Mouse (Mus musculus): ENCODE results near the gene Olfr901. TPM values are rescaled to one million over a fixed set of nuclear protein-coding genes. Genes with fewer than 3 reads are reported as not detected.
"Not testable (repeated sequence)": the region's sequence is repeated elsewhere in the genome, so short reads cannot be mapped to it uniquely, and the experiment has no call there.

Olfr901 gene
- not detected in 2 replicates for polyA plus RNA-seq (2014; fragmentation: Nextera tagmentation; extraction: Ambion mirVana)

DNA sequence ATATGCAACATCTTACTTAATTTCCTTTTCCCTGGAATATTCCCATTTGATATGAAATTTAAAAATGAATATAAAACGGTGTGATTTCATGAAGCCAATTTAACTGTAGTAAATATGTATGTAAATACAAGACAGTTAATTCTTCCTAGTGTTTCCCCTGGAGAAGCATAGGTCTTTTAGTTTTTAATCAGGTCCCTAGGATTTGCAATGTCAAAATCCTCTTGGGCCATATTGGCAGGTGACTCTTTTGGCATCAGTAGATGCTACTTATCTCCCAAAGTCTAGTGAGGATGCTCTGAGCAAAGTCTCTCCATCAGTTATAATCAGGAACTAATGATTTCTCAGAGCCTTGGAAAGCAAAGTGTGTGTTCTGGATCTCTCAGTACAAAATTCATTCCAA, at the start of gene Olfr901:
Gene Olfr901, plus strand, starts transcription at position 301 of the 400 bp plus-strand sequence.
- H3K4me2 ChIP-seq (ENCODE audit: low read length): no peak within 1 kb of the TSS
- no peaks in the 10 kb centered on the region for H3K27me3 ChIP-seq (replicated peaks; ENCODE audit: control insufficient read depth, insufficient read depth, low read length)
- H3K27ac ChIP-seq (ENCODE audit: low read depth, low read length): no peak within 1 kb of the TSS
- ATAC-seq: no peak
- DNase-seq (ENCODE audit: low spot score): no peak
- WGBS: 83% methylated on average over 1 of the region's 1 CpGs
- H3K4me1 ChIP-seq (ENCODE audit: control insufficient read depth, insufficient read depth, low read length): no peaks in the 10 kb centered on the region
- H3K36me3 ChIP-seq (ENCODE audit: control insufficient read depth, insufficient read depth, low read length): no peaks in the 10 kb centered on the region
- H3K9me3 ChIP-seq (replicated peaks; ENCODE audit: control insufficient read depth, low read length): no peaks in the 10 kb centered on the region
- H3K9ac ChIP-seq (ENCODE audit: low read length): no peak within 1 kb of the TSS
- no peak within 1 kb of the TSS for H3K4me3 ChIP-seq (ENCODE audit: low read depth, low read length)

DNA sequence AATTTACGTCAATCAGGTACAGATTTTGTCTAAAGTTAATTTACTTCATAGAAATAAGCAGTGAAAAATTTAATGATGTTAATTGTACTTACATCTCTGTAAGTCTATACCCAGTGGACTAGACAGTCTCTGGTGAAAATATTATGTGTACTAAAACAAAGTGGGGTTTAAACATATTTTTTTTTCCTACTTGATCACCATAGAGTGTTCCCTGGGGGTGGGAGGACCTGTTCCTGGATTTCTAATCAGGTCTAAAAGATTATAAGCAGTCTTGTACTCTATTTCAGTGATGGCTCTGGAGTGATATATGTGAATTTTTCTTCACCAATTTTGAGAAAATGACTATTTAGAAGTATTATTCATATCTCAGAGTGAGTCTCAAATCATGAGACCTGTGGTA, 27.9 kb upstream of the Olfr901 start, which contains the start of gene Olfr147:
Gene Olfr147, plus strand, starts transcription at position 301 of the 400 bp plus-strand sequence.
- Histone ChIP-seq H3K4me2 (ENCODE audit: low read length) (no peak within 1 kb of the TSS), H3K9ac (ENCODE audit: low read length) (no peak within 1 kb of the TSS), H3K9me3 (replicated peaks; ENCODE audit: control insufficient read depth, low read length) (no peaks in the 10 kb centered on the region), H3K4me3 (ENCODE audit: low read depth, low read length) (no peak within 1 kb of the TSS), H3K27me3 (replicated peaks; ENCODE audit: control insufficient read depth, insufficient read depth, low read length) (no peaks in the 10 kb centered on the region), H3K4me1 (ENCODE audit: control insufficient read depth, insufficient read depth, low read length) (no peaks in the 10 kb centered on the region), H3K27ac (ENCODE audit: low read depth, low read length) (no peak within 1 kb of the TSS), H3K36me3 (ENCODE audit: control insufficient read depth, insufficient read depth, low read length) (no peaks in the 10 kb centered on the region)
- ATAC-seq (no peak), DNase-seq (ENCODE audit: low spot score) (no peak)
- 89% methylated on average over 1 of the region's 1 CpGs for WGBS

DNA sequence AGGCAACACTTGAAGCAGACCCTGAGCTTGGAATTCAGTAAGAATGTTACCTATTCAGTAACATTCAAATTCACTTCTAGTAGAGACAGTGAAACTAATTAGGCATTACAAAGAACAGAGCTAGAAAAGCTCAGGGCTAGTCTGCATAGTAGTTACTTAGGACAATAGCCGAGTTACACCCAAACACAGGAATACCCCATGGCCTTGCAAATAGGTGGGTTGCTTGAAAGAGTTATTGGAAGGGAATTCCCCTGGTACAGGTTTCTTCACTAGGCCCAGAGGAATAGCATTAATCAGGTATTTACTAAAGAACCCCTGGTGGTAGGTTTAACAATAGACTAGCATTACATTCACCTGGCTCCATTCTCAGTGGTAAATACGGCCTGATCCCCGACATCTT, 21.8 kb upstream of the Olfr901 start:
- not testable (repeated sequence) for H3K36me3 ChIP-seq (ENCODE audit: control insufficient read depth, insufficient read depth, low read length); H3K9me3 ChIP-seq (replicated peaks; ENCODE audit: control insufficient read depth, low read length); DNase-seq (ENCODE audit: low spot score); H3K27ac ChIP-seq (ENCODE audit: low read depth, low read length); H3K9ac ChIP-seq (ENCODE audit: low read length); ATAC-seq; H3K4me2 ChIP-seq (ENCODE audit: low read length); H3K4me3 ChIP-seq (ENCODE audit: low read depth, low read length); H3K27me3 ChIP-seq (replicated peaks; ENCODE audit: control insufficient read depth, insufficient read depth, low read length); H3K4me1 ChIP-seq (ENCODE audit: control insufficient read depth, insufficient read depth, low read length)
- 87% methylated on average over 3 of the region's 3 CpGs for WGBS

DNA sequence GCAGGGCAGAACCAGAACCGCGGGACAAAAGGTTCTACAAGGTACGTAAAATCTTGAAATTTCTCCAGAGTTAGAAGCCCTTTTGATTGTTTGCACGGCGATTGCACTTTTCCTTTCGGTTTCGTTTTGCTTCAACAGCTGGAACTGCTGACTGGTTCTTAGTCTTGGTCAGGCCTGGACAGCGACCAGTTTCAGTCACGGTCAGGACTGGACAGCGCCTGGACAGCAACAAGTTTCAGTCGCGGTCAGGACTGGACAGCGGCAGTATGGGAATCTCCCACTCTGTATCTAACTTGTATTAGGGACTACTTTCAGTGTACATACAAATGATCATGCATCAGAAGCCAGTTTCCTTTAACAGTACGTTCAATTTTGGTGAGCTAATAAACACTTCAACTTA, 15.8 kb upstream of the Olfr901 start:
- not testable (repeated sequence) for H3K27me3 ChIP-seq (replicated peaks; ENCODE audit: control insufficient read depth, insufficient read depth, low read length); H3K4me3 ChIP-seq (ENCODE audit: low read depth, low read length); H3K9ac ChIP-seq (ENCODE audit: low read length); DNase-seq (ENCODE audit: low spot score); ATAC-seq; H3K36me3 ChIP-seq (ENCODE audit: control insufficient read depth, insufficient read depth, low read length); H3K4me2 ChIP-seq (ENCODE audit: low read length); H3K9me3 ChIP-seq (replicated peaks; ENCODE audit: control insufficient read depth, low read length); H3K27ac ChIP-seq (ENCODE audit: low read depth, low read length); H3K4me1 ChIP-seq (ENCODE audit: control insufficient read depth, insufficient read depth, low read length)
- 97% methylated on average over 14 of the region's 14 CpGs for WGBS

DNA sequence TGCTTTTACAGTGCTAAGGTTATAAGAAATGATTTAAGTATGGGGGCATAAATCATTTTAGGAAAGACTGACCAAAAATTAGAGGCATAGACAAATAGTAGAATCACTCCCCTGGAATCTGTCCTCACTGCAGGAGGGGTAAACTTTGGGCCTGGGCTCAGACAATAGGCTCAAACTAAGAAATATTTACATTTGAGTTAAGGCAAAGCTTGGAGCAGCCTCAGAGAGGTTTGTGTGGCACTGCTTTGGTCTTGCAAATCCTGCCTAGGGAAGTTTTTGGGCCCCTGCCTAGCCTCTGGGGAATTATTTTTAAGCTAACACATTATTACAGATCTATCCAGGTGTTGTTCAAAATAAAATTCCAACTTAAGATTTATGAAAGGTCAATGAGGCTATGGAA, 5.5 kb upstream of the Olfr901 start:
- Histone ChIP-seq H3K4me1 (ENCODE audit: control insufficient read depth, insufficient read depth, low read length) (no peaks in the 10 kb centered on the region), H3K9ac (ENCODE audit: low read length) (no peak overlapping the region), H3K27ac (ENCODE audit: low read depth, low read length) (no peak overlapping the region), H3K9me3 (replicated peaks; ENCODE audit: control insufficient read depth, low read length) (no peaks in the 10 kb centered on the region), H3K27me3 (replicated peaks; ENCODE audit: control insufficient read depth, insufficient read depth, low read length) (no peaks in the 10 kb centered on the region), H3K4me2 (ENCODE audit: low read length) (no peak overlapping the region), H3K4me3 (ENCODE audit: low read depth, low read length) (no peak overlapping the region), H3K36me3 (ENCODE audit: control insufficient read depth, insufficient read depth, low read length) (no peaks in the 10 kb centered on the region)
- DNase-seq (ENCODE audit: low spot score): no peak
- ATAC-seq: no peak

DNA sequence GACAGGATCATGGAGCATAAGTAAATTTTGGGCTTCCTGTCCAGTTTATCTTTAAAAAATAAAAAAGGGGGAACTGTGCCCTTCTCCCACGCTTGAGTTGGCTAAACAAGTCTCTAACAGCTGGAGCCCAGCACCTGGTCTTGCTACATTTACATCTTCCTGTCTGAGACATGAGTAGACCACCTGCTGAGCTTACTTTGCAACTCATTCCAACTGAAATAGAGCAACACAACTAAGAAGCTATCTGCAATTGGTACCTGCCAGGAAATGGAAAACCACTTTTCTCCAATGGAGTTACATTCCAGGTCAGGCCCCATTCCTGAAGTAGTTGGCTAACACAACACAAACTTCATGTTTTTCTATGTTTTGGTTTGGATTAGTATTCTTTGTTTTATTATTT, 2.2 kb upstream of the Olfr901 start:
- no peak overlapping the region for H3K4me2 ChIP-seq (ENCODE audit: low read length)
- H3K4me1 ChIP-seq (ENCODE audit: control insufficient read depth, insufficient read depth, low read length): no peaks in the 10 kb centered on the region
- DNase-seq (ENCODE audit: low spot score) (no peak), ATAC-seq (no peak)
- no peak overlapping the region for H3K9ac ChIP-seq (ENCODE audit: low read length)
- 46% methylated on average over 1 of the region's 1 CpGs for WGBS
- H3K27ac ChIP-seq (ENCODE audit: low read depth, low read length): no peak overlapping the region
- no peak overlapping the region for H3K4me3 ChIP-seq (ENCODE audit: low read depth, low read length)
- no peaks in the 10 kb centered on the region for H3K27me3 ChIP-seq (replicated peaks; ENCODE audit: control insufficient read depth, insufficient read depth, low read length)
- no peaks in the 10 kb centered on the region for H3K36me3 ChIP-seq (ENCODE audit: control insufficient read depth, insufficient read depth, low read length)
- H3K9me3 ChIP-seq (replicated peaks; ENCODE audit: control insufficient read depth, low read length): no peaks in the 10 kb centered on the region

DNA sequence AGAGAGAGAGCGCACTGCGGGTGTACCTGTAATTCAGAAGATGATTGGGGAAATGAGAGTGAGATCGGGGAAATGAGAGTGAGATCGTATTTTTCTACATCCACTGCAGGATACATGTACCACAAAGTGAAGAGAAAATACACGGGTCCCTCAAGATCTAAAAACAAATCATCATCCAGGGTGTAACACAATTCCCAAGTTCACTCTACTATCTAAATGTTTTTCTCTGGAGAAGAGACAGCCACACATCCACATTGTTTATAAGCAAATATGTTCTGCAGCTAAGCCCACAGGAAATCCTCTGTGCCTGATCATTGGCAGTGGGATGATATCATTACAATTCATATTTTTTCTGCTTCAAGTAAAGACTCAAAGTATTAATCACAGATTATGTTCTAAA, 18.1 kb downstream of the Olfr901 start, which contains the start of gene Olfr902:
Gene Olfr902, plus strand, starts transcription at position 301 of the 400 bp plus-strand sequence.
- WGBS: 98% methylated on average over 5 of the region's 5 CpGs
- no peaks in the 10 kb centered on the region for H3K9me3 ChIP-seq (replicated peaks; ENCODE audit: control insufficient read depth, low read length)
- no peaks in the 10 kb centered on the region for H3K4me1 ChIP-seq (ENCODE audit: control insufficient read depth, insufficient read depth, low read length)
- ATAC-seq (no peak), DNase-seq (ENCODE audit: low spot score) (no peak)
- H3K27ac ChIP-seq (ENCODE audit: low read depth, low read length): no peak within 1 kb of the TSS
- H3K4me3 ChIP-seq (ENCODE audit: low read depth, low read length): no peak within 1 kb of the TSS
- no peak within 1 kb of the TSS for H3K9ac ChIP-seq (ENCODE audit: low read length)
- no peaks in the 10 kb centered on the region for H3K27me3 ChIP-seq (replicated peaks; ENCODE audit: control insufficient read depth, insufficient read depth, low read length)
- H3K4me2 ChIP-seq (ENCODE audit: low read length): no peak within 1 kb of the TSS
- H3K36me3 ChIP-seq (ENCODE audit: control insufficient read depth, insufficient read depth, low read length): no peaks in the 10 kb centered on the region

DNA sequence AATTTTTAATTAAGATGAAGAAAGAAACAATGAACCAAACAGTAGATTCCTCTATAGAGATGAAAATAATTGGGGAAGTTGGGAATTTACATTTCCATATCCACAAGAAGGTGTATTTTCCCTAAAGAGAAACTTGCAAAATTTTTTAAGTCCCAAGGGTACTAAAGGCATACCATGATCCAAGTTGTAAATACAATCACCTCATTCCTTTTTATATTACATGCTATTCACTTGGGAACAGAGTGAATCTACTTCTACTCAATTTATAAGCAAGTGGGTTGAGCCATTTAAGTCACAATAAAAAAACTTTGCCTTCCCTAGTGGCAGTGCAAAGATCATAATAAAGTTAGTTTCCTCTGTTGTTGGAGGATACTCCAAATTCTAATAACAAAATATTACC, 33.6 kb downstream of the Olfr901 start, which contains the start of gene Olfr904:
Gene Olfr904, plus strand, starts transcription at position 301 of the 400 bp plus-strand sequence.
- Histone ChIP-seq H3K9ac (ENCODE audit: low read length) (no peak within 1 kb of the TSS), H3K27me3 (replicated peaks; ENCODE audit: control insufficient read depth, insufficient read depth, low read length) (no peaks in the 10 kb centered on the region), H3K9me3 (replicated peaks; ENCODE audit: control insufficient read depth, low read length) (no peaks in the 10 kb centered on the region), H3K4me3 (ENCODE audit: low read depth, low read length) (no peak within 1 kb of the TSS), H3K4me1 (ENCODE audit: control insufficient read depth, insufficient read depth, low read length) (no peaks in the 10 kb centered on the region), H3K4me2 (ENCODE audit: low read length) (no peak within 1 kb of the TSS), H3K36me3 (ENCODE audit: control insufficient read depth, insufficient read depth, low read length) (no peaks in the 10 kb centered on the region), H3K27ac (ENCODE audit: low read depth, low read length) (no peak within 1 kb of the TSS)
- no peak for DNase-seq (ENCODE audit: low spot score)
- ATAC-seq: no peak

DNA sequence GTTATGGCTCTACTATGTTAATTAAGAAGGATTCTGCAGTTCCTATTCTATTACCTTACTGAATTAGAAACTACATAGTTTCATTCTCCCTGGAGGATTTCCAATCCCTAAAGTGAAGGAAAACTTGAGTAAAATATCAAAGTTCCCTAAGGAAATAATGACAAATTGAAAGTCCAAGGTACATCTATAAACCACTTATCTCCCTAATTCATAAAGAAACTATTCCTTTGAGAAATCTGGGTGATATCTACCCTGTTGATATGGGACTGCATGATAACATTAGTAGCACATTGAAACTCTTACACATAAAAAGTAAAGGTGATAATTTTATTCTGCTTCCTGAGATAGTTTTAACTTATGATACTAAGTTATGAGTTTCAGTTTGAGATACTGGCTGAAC, 41.6 kb downstream of the Olfr901 start, which contains the start of gene Olfr905:
Gene Olfr905, plus strand, starts transcription at position 301 of the 400 bp plus-strand sequence.
- DNase-seq (ENCODE audit: low spot score) (no peak), ATAC-seq (no peak)
- no peak within 1 kb of the TSS for H3K27ac ChIP-seq (ENCODE audit: low read depth, low read length)
- no peaks in the 10 kb centered on the region for H3K36me3 ChIP-seq (ENCODE audit: control insufficient read depth, insufficient read depth, low read length)
- H3K4me3 ChIP-seq (ENCODE audit: low read depth, low read length): no peak within 1 kb of the TSS
- no peaks in the 10 kb centered on the region for H3K9me3 ChIP-seq (replicated peaks; ENCODE audit: control insufficient read depth, low read length)
- H3K9ac ChIP-seq (ENCODE audit: low read length): no peak within 1 kb of the TSS
- no peaks in the 10 kb centered on the region for H3K4me1 ChIP-seq (ENCODE audit: control insufficient read depth, insufficient read depth, low read length)
- no peaks in the 10 kb centered on the region for H3K27me3 ChIP-seq (replicated peaks; ENCODE audit: control insufficient read depth, insufficient read depth, low read length)
- H3K4me2 ChIP-seq (ENCODE audit: low read length): no peak within 1 kb of the TSS
